Mouse (Mus musculus) left cerebral cortex, postnatal 25 days (tissue): ENCODE results near the gene Nebl. TPM values are rescaled to one million over a fixed set of nuclear protein-coding genes. Genes with fewer than 3 reads are reported as not detected.
A peak's percentile ranks its signal among the peaks of the same experiment; 100 is the strongest.

ENCODE experiments used
- DNase-seq, 2 experiments: peaks; one replicate each; pipeline ENCODE4 v3.0.0; 2022; ENCODE audit warnings: low spot score in 2 of 2, mixed read lengths in 1 of 2
- intact Hi-C: fragments of 180-260 bp; cut with DNase I; formaldehyde crosslinking; loops from one replicate; pipeline ENCODE4 v1.15.1; 2025
- total RNA-seq, 2 experiments: library from RNA; stranded (reverse); gene quantifications; 2 replicates each; pipeline ENCODE4 v1.2.3; 2021

Nebl gene
- total RNA-seq, 2 experiments from 2014 or later, result 63.7 to 80.4 TPM

DNA sequence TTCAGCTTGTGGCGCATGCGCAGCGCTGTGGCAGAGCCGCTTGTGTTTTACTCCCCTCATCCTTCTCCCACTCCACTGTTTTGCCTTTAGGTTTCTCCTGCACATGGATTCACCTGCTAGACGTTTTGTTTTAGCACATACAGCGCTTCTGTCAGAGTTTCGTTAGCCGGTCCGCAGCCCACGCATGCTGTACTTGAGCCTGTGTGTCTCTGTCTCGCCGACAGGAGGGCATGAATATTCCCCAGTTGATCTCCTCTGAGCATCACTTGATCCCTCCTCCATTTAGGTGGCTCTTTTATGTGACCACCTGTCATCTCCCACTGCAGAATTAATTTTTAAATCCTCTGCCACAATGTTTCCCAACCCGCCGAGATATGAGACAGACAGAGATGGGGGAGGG, 16.6 kb downstream of the Nebl start:
- intact Hi-C loops, result no loop called here
- DNase-seq, result peak in 1 of 2 experiments; percentile 43

DNA sequence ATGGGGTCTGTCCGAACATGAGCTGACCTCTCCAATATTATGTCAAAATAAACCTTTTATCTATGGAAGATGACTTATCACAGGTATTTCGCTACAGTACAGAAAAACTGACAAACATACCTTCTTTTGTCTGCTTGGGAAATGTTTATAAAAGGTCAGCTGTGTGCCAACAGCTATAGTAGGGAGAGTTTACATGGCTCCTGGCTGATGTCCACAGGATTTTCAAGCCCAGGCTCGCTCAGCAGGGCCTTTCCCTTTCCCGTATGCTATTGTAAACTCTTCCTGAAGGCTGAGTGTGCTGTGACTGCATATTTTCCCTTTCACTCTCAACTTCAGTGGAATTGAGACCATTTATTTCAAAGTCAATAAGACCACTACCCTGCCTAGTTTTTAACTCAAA, 17.1 kb downstream of the Nebl start:
- intact Hi-C loops, result no loop called here
- DNase-seq, result no peak

DNA sequence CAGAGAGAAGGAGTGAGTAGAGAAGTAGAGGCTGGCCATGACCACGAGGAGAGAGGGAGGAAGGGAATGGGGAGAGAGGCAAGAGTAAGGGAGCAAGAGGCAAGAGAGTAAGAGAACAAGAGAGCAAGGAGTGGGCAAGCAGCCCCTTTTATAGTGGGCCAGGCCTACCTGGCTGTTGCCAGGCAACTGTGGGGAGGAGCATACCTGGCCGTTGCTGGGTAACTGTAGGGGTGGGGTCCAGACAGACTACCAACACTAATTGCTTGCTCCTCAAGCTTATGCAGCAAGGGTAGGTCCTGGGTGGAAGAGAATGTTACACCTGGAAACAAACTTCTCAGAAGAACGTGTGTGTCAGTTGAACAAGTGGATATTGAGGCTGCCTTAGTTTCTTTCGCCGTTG, 20.0 kb downstream of the Nebl start:
- no peak for DNase-seq
- intact Hi-C loops, result no loop called here

DNA sequence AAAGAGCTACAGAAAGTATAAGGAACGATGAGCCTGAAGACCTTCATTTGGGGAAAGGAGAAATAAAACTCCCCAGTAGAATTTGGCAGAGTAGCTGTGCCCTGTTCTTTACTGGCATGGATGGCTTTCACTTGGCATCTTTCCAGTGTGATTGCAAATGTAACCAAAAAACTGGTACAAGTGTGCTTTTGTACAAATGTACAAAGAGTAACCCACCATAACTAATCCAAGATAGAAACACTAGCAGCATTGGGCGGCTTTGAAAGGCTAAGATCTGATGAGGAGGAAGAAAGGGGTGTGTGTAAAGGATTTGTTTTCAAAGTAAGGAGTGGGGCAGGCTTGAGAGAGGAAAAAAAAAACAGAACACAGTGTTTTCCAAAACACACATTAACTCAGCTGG, 21.2 kb downstream of the Nebl start:
- peak in 1 of 2 experiments; percentile 26 for DNase-seq
- intact Hi-C loops, result no loop called here

DNA sequence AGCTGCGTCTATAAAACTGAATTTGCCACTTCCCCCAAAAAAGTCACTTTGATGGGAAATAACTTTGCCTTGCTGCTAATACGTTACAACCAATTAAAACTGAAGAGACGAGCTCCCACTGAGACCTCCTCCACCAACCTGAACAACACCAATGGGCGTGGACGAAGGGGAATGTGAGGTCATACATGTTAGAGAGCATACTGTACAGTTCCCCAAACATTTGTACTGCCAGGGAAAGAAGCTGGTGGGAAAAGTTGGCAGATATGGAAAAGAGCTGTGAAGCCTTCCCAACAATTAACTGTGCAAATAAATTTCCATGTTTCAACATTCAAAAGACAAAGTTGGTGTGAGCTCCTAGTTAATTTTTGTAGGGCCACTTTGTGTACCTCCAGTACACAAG, 25.3 kb downstream of the Nebl start:
- DNase-seq, result no peak
- intact Hi-C loops, result no loop called here

DNA sequence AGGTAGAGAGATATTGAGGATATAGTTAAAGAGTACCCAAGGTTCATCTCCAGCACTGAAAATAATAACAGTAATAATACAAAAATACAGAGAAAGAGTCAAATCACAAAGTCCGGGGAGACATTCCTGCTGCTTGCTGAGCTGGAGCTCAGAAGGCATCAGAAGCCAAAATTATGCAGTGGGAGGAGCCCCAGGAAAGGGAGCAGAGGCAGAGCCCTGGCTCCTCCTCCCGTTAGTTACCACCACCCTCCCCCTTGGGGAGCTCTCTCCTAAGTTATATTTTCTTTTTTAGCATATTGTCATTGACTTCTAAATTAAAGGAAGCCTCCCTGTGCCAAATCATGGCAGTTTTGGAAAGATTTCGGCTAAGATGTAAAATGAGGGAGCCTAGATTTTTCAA, 25.8 kb downstream of the Nebl start:
- intact Hi-C loops, result no loop called here
- no peak for DNase-seq

DNA sequence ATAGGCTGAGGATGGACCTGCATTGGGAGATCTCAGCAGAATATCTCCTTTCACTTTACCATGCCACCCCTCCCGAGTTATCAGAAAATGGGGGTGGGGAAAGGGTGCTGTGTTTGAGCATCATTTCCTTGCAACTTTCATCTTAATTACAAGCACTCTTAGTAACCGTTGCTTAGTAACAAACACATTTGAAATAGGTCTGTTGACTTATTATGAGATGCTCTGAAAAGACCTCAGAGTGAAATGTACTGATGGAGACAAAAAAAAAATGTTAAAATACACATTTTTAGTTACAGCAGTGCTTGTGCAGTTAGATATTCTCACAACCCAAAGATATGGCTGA, 28.1 kb downstream of the Nebl start:
- no peak for DNase-seq
- intact Hi-C loops, result no loop called here

DNA sequence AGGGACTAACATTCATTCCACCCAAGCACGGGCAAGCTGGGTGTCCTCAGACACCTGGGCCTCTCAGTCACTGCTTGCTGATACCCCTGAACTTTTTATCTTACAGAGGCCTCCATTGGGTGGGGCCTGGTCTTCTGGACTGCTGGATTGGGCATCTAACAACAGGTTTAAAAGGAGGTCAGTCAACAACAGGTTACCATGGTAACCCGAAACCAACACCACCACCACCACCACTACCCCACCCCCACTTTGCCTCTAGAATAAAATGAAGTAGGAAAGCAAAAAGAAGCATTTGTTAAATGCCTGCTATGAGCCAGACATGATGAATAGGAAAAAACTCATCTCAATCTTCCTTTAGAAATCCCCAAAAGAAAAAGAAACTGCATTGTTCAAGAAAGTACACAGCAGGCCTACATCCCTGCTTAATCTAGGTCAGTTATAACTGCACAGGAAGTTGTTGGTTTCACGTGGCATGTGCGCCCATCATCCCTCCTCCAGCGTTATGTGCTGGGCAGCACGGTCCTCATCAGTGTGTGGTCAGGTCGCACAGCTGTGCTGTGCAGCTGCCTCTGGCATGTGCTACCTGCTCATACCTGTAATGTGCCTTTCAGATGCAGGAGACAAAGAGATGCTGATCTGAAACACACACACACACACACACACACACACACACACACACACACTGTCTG, 28.6 kb downstream of the Nebl start:
- DNase-seq, result peak in 1 of 2 experiments; percentile 11
- intact Hi-C loops, result no loop called here

DNA sequence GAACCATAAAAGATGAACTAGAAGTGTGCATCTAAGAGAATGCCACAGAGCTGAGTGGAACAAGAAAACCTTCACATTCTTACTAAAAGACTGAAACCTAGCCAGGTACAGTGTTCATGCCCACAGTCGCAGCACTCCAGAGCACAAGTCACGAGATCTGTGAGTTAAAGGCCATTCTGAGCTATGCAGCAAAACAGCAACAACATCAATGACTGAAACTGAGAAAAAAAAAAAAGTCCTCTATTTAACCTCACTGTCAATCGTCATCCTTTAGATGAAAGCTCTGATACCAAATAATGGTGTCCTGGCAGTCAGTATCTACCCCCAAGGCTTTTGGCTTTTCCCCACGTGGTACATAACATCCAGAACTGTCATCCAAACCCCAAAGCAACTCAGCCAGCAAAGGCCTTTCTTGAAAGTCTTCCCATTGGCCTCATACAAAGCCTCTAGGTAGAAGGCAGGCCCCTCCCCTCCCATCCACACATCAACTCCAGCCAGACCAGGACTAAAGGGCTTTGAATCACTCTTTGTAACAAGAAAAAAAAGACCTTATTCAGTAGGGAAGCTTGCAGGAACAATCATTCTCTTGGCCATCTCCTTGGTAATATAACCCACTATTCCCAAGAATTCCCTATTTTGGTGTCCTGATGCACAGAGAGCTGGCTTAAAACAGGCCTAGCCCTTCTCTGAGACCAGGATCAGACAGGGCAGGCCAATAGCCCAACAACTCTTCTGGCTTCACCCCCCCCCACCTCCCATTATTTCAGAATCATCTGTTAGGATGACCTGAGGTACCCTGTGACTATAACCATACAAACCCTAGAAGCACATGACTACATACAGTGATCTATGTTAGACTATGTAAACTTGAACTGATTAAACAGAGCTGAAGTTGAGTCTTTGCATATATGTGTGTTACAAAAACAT, 32.8 kb downstream of the Nebl start:
- intact Hi-C loops, result no loop called here
- peak in 1 of 2 experiments; percentile 8 for DNase-seq

DNA sequence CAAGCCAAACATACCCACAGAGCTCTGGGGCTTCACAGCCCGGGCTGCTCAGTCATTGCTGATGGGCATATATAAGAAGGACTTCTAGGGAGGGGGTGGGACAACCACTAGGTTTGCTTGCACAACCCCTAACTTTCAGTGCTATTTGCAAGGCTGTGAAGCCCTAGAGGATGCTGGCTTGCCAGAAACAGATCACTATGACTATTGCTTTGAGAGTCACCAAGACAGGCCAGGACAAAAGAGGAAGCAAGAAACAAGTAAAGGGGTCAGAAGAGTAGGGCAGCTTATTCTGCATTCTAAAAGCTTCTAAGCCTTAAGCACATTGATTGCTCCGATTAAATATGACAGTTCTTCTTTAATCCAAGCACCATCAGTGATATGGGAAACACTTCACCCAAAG, 38.3 kb downstream of the Nebl start:
- intact Hi-C loops, result no loop called here

DNA sequence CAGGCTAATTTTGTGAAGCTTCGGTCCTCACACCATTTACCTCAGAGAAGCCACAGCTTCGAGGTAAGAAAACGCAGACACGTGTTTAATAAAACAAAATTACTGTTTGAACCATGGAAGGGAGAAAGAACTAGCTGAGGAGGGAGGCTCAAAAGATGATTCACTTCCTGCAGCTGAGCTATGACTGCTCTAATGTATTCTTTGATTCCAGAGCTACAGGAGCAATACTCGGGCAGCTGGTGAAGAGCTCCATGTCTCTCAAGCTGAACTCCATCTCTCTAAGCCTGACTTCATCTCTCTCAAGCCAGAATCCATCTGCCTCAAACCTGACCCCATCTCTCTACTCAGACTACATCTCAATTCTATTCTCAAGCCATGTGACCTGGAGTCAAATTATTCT, 41.0 kb downstream of the Nebl start:
- intact Hi-C loops, result no loop called here
- DNase-seq, result peak in 1 of 2 experiments; percentile 34

More for the DNA sequence above, 38.3 kb downstream of the Nebl start:
- no peak for DNase-seq

DNA sequence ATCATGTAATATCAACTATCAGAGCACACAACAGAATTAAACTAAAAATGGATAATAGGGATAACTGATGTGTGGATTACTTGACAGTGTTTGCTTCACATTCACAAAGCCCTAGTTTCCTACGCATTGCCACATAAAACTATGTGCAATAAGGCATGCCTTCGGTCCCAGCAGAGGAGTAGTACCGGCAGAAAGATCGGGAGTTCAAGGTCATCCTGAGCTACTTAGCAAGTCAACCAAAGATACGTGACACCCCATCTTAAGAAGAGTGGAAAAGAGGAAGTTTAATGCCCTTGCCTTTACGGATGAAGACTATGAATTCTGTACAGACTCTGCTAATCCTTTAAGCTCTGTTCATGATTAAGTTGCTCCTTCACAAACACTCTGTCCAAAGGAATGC, 44.1 kb downstream of the Nebl start:
- no peak for DNase-seq
- intact Hi-C loops, result no loop called here

DNA sequence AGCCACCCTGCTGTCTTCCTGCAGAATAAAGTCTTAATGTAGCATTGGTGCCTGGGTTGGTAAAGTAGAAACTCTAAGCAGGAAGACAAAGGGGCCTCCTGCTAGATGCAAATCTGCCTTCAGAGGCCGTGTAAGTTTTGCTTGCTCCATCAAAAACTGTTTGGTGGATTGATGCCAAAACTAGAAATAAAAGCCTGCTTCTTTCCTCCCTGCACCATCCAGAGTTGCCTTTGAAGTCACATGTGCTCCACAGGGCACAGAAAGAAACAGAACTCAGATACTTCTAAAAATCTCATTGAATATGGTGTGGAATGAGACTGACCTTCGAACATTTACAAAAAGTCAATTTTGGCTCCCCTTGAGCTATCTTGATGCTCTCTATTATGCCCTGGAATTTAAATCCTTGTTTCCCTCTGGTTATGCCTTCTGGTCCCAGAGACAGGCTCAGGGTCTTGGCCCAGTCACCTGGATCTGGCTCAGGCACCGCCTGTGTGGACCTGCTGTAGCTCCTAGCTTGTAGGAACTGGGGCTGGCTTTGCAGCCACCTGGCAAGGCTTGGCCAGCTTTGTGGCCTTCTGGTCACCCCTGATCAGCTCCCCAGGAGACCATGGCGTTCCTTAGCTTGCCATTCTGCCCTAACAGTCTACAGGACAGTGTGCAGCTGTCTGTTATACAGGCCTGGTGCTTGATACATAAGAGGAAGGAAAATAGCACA, 47.8 kb downstream of the Nebl start:
- DNase-seq, result peak in 1 of 2 experiments; percentile 15
- intact Hi-C loops, result no loop called here

DNA sequence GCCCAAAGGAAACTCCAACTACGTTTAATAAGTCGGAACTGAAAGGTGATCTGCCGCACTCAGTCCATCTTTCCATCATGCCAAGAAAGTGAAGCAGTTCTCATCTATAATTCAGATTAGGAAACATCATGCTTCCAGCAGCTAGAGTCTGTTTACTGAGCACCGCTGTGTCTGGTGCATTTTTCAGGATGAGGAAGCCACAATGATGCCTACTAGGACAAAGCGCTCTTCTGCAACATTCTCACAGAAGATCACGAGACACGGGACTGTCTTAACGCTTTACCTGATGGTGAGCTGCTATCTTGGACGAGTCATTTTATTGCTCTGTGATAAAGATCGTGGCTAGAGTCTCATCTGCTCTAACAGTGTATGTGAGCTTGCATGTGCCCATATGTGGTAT, 59.1 kb downstream of the Nebl start:
- no peak for DNase-seq
- intact Hi-C loops, result no loop called here

DNA sequence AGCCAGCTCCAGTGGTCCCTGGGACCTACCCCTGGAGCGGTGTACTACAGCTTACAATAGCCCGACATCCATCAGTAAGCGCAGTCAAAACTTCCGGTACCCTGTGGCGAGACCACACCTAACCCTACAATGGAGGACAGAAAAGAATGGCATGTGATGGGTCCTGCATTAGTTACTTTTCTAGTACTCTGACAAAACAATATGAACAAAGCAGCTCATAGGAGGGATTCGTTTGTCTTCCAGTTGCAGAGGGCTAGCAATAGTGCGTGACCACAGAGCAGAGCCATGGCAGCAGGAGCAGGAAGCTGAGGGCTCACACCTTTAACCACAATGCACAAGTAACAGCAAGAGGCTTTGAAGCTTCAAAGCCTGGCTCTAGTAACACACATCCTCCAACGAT, 59.7 kb downstream of the Nebl start:
- no peak for DNase-seq
- intact Hi-C loops, result no loop called here

DNA sequence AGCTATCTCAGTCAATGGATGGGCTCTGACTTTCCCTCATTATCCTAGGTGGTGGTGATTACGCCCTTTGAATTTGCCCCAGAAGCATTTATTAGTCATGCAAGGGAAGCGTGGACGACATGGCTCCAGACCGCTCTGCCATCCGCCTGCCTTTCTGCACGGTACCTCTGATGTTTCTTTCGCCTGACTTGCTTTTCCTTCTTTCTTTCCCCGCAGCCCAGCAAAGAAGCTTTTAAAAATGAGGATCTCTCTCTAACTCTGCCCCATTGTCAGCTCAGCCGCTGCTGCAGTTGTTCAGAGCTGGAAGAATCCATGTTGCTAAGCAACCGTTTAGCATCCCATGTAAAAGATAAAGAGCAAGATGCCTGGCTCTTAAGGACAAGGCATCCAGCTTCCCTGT, 61.3 kb downstream of the Nebl start:
- intact Hi-C loops, result loop anchor here (1.0 kb wide), 1 partner anchor 61 kb away; the partner anchor contains the start of gene Nebl
- DNase-seq, result peak; percentile 47 to 56

DNA sequence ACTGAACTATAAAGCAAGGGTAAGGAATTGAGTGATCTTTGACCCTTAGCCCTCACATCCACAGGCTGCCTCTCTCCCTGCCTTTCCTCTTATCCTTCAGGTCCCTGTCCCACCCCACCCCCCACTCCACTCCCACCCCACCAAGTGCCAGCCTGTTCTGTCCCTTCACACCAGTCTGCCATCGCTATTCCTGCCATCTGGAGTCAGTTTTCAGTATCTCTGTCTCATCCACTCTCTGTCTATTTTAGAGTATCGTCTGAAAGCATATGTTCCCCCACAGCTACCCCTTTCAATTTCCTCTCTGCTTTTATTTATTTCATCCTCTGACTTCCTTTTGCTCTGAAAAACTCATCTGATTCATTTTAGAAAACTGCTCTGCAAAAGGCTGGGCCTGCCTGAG, 62.3 kb downstream of the Nebl start:
- intact Hi-C loops, result loop anchor here (1.0 kb wide), 1 partner anchor 62 kb away; the partner anchor contains the start of gene Nebl
- DNase-seq, result peak in 1 of 2 experiments; percentile 65

DNA sequence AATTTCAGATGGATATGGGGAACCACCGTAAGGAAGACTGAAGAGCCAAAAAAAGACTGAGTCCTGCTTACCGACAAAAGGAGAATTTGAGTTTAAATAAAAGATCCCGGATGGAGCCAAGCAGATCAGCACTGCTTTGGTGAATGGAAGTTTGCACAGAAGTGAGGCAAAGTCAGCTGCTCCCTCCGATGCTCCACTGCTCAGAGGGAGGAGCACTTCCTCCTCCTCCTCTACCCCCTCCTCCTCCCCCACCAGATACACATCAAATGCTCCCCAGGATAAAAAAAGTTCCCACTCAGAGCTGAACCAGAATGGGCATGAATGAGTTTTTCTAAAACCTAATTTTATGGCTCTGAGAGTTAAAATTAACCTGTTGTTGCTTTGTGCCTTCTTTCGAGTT, 73.1 kb downstream of the Nebl start:
- DNase-seq, result peak in 1 of 2 experiments; percentile 14
- intact Hi-C loops, result no loop called here

DNA sequence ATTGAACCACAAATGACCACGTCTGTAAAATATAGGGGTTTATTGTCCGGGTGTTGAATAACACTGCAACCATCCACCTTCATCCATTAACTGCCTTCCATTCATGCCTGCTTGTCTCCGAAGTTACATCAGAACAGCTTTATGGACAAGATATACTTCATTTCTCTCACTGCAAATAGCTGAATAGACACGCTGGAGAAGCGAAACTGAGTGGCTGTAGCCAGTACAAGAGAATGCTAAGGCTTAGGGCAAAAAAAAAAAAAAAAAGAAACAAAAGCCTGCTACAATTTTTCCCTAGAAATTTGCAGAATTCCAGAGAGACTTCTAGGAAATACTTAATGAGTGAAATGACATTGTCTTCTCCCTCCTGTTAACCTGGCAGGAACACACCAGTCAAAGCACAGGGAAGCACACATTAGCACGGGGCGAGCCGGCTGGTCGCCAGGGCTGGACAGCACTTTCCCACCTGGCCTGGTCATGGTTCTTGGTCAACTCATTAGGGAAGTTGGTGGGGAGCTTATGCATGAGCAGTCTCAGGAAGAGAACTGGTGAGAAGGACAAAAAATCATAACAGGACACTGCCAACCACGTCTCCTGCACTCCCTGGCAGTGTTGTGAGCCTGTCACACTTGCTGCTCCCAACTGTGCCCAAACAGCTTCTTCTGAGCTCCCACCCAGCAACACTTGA, 81.0 kb downstream of the Nebl start:
- no peak for DNase-seq
- intact Hi-C loops, result no loop called here

DNA sequence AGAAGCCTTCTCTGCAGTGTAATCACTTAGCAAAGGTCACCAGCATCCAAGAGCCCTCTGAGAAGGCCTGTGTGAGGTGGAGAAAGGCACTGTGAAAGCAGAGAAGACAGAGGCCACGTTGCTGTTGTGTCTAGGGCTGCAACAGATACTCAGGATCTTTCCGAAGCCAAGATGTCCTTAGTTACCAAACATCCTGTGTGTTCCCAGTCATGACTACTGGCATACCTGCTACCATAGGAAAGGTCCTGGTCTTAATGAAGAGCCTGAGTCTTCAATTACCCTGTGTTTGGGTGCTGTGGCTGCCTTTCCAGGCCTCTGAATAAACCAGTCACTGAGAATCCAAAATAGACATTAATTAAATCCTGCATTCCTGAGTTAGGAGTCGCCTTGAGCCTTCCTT, 81.5 kb downstream of the Nebl start:
- no peak for DNase-seq
- intact Hi-C loops, result no loop called here
